Mouse (Mus musculus) hindbrain, embryonic 10.5 days (tissue): Measurements from ENCODE around the gene Lrrc29. TPM values are rescaled to one million over a fixed set of nuclear protein-coding genes. Genes with fewer than 3 reads are reported as not detected.
A peak's percentile ranks its signal among the peaks of the same experiment; 100 is the strongest.

Source experiments
- DNase-seq: peaks from one replicate; pipeline ENCODE4 v3.0.0-alpha.2; 2017; ENCODE audit warnings: low spot score
- H3K27ac ChIP-seq: fragments of 300-500 bp; sonication (generic); 2 replicates; pipeline ENCODE4 v1.5.1; 2016; ENCODE audit warnings: mild to moderate bottlenecking, moderate library complexity
- H3K27me3 ChIP-seq: fragments of 300-500 bp; sonication (generic); 2 replicates; pipeline ENCODE4 v1.6.1; 2016; ENCODE audit warnings: mild to moderate bottlenecking; ENCODE audit not compliant: poor library complexity, insufficient read depth, severe bottlenecking
- H3K36me3 ChIP-seq: fragments of 300-500 bp; sonication (generic); 2 replicates; pipeline ENCODE4 v1.6.1; 2016; ENCODE audit warnings: mild to moderate bottlenecking, moderate library complexity
- H3K4me1 ChIP-seq: fragments of 300-500 bp; sonication (generic); replicated peaks from 2 replicates; pipeline ENCODE4 v1.6.1; 2016; ENCODE audit warnings: mild to moderate bottlenecking
- H3K4me3 ChIP-seq: fragments of 300-500 bp; sonication (generic); 2 replicates; pipeline ENCODE4 v1.5.1; 2016; ENCODE audit warnings: mild to moderate bottlenecking, moderate library complexity
- H3K9me3 ChIP-seq: fragments of 300-500 bp; sonication (generic); 2 replicates; pipeline ENCODE4 v1.6.1; 2016; ENCODE audit warnings: mild to moderate bottlenecking, moderate library complexity
- WGBS: fragments of 180-500 bp; shearing (Covaris S2); methylation state at CpG from one replicate; pipeline ENCODE4 v1.1.7; 2016; 5-methylcytosine and 5-hydroxymethylcytosine counted together
- polyA plus RNA-seq: library from polyadenylated mRNA; unstranded; fragments of >200 nt; fragmentation: Nextera tagmentation; extraction: Ambion mirVana; gene quantifications from 2 replicates; pipeline ENCODE4 v1.2.1, GENCODE M21; 2016

Gene Lrrc29
- polyA plus RNA-seq, 1 experiment from 2014 or later: 1.2 TPM

DNA sequence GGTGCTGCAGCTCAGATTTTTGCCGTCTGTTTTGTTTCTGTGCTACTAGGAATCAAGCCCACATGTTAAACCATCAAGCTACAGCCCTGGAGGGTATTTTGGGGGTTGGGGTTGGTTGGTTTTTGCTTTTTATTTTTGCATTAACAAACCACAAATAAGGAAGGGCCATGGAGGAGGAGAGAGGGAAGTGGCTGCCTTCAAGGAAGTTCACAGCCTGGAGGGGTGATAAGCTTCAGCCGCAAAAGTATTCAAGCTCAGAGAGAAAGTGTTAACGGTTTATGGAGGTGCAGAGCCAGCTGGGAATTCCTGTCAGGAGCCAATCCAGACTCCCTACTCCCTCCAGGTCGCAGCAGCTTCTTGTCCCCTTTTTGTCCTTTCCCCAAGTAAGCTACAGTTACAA, 12.9 kb upstream of the Lrrc29 start:
- H3K9me3 ChIP-seq: no peaks in the 10 kb centered on the region
- no peak overlapping the region for H3K4me3 ChIP-seq
- H3K27ac ChIP-seq: no peak overlapping the region
- WGBS: 67% methylated on average over 4 of the region's 4 CpGs
- H3K27me3 ChIP-seq: peaks cover 11% of the 10 kb centered on the region; the same call in 1 of the 2 replicates
- peaks cover 49% of the 10 kb centered on the region for H3K36me3 ChIP-seq
- H3K4me1 ChIP-seq: peaks cover 5% of the 10 kb centered on the region; the same call in 1 of the 2 replicates
- no peak for DNase-seq

GRCm38 (mm10) chr8:105336373-105337130, 10.5 kb upstream of the Lrrc29 start:
- Histone ChIP-seq H3K27ac (no peak overlapping the region), H3K27me3 (peaks cover 11% of the 10 kb centered on the region; the same call in 1 of the 2 replicates), H3K4me3 (no peak overlapping the region), H3K36me3 (peaks cover 73% of the 10 kb centered on the region), H3K9me3 (no peaks in the 10 kb centered on the region), H3K4me1 (peaks cover 5% of the 10 kb centered on the region; the same call in 1 of the 2 replicates)
- 49% methylated on average over 32 of the region's 32 CpGs for WGBS
- DNase-seq: no peak

DNA sequence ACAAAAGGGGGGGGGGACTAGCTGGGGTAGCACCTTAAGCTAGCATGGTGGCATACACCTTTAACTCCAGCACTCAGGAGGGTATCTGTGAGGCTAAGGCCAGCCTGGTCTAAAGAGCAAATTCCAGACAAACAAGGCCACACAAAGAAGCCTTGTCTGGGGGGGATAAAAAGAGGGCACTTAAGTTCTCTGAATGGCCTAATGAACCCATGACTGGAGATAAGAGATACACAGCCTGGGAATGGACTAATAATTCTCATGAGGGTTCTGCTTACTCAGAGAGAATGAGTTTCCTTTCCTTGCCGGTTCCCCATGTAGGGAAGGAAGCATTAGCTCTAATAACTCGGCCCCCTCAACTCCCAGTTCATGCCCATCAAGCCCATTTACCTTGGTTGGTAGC, 6.4 kb upstream of the Lrrc29 start:
- no peak for DNase-seq
- no peak overlapping the region for H3K27ac ChIP-seq
- peaks cover 1% of the 10 kb centered on the region for H3K4me1 ChIP-seq
- no peak overlapping the region for H3K4me3 ChIP-seq
- peaks cover 11% of the 10 kb centered on the region; the same call in 1 of the 2 replicates for H3K27me3 ChIP-seq
- peaks cover 99% of the 10 kb centered on the region for H3K36me3 ChIP-seq
- WGBS: 86% methylated on average over 2 of the region's 2 CpGs
- H3K9me3 ChIP-seq: no peaks in the 10 kb centered on the region

DNA sequence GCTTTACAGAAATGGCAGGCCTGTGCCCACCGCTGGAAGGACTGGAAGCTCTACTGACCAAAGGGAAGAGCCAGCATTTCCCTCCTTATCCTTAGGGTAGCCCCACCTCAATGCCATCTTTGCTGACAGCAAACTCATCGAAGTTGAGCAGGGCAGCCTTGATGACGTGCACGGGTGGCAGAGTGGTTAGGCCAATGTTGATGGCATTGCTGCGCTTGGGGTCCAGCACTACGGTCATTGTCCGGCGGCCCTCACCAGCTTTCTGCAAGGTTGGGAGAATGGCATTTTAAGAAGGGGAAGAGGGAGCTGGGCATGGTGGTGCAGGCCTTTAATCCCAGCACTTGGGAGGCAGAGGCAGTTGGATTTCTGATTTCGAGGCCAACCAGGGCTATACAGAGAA, 5.9 kb upstream of the Lrrc29 start:
- no peak for DNase-seq
- H3K9me3 ChIP-seq: no peaks in the 10 kb centered on the region
- no peak overlapping the region for H3K4me3 ChIP-seq
- H3K27me3 ChIP-seq: peaks cover 5% of the 10 kb centered on the region; the same call in 1 of the 2 replicates
- peaks cover 7% of the 10 kb centered on the region for H3K4me1 ChIP-seq
- no peak overlapping the region for H3K27ac ChIP-seq
- WGBS: 94% methylated on average over 9 of the region's 9 CpGs
- H3K36me3 ChIP-seq: peaks cover 93% of the 10 kb centered on the region

GRCm38 (mm10) chr8:105331469-105331868, 5.4 kb upstream of the Lrrc29 start:
- Histone ChIP-seq H3K27me3 (0 out of 2 replicates have a peak, but pooled peaks cover under 1% of the 10 kb centered on the region), H3K4me3 (no peak overlapping the region), H3K4me1 (peaks cover 10% of the 10 kb centered on the region), H3K9me3 (no peaks in the 10 kb centered on the region), H3K27ac (no peak overlapping the region), H3K36me3 (peaks cover 88% of the 10 kb centered on the region)
- 95% methylated on average over 22 of the region's 22 CpGs for WGBS
- DNase-seq: no peak

- H3K36me3 ChIP-seq: peaks cover 77% of the 10 kb centered on the region
- H3K4me3 ChIP-seq: no peak overlapping the region
- DNase-seq: no peak
- H3K27me3 ChIP-seq: no peaks in the 10 kb centered on the region
- 94% methylated on average over 12 of the region's 12 CpGs for WGBS
- no peak overlapping the region for H3K27ac ChIP-seq
- H3K4me1 ChIP-seq: peaks cover 13% of the 10 kb centered on the region
- no peaks in the 10 kb centered on the region for H3K9me3 ChIP-seq
Measured at GRCm38 (mm10) chr8:105330325-105330724, 4.2 kb upstream of the Lrrc29 start.

- H3K27ac ChIP-seq: peak overlapping the region; percentile 91
- H3K9me3 ChIP-seq: no peaks in the 10 kb centered on the region
- H3K4me1 ChIP-seq: peaks cover 24% of the 10 kb centered on the region
- H3K4me3 ChIP-seq: peak overlapping the region; percentile 83
- DNase-seq: no peak
- peaks cover 54% of the 10 kb centered on the region for H3K36me3 ChIP-seq
- WGBS: 50% methylated on average over 6 of the region's 6 CpGs
- H3K27me3 ChIP-seq: no peaks in the 10 kb centered on the region
Measured at GRCm38 (mm10) chr8:105326968-105327367, 890 bp upstream of the Lrrc29 start.

GRCm38 (mm10) chr8:105325641-105326093, 411 bp downstream of the Lrrc29 start:
- Histone ChIP-seq H3K4me3 (peak overlapping the region; percentile 83), H3K27me3 (no peaks in the 10 kb centered on the region), H3K27ac (peak overlapping the region; percentile 91), H3K36me3 (peaks cover 41% of the 10 kb centered on the region), H3K4me1 (peaks cover 24% of the 10 kb centered on the region), H3K9me3 (no peaks in the 10 kb centered on the region)
- DNase-seq: peak; percentile 27
- WGBS: under 1% methylated on average over 12 of the region's 12 CpGs

GRCm38 (mm10) chr8:105323183-105323582, 2.9 kb downstream of the Lrrc29 start:
- Histone ChIP-seq H3K36me3 (peaks cover 36% of the 10 kb centered on the region), H3K4me3 (no peak overlapping the region), H3K27ac (no peak overlapping the region), H3K27me3 (no peaks in the 10 kb centered on the region), H3K9me3 (no peaks in the 10 kb centered on the region), H3K4me1 (peaks cover 24% of the 10 kb centered on the region)
- 90% methylated on average over 4 of the region's 4 CpGs for WGBS
- no peak for DNase-seq

DNA sequence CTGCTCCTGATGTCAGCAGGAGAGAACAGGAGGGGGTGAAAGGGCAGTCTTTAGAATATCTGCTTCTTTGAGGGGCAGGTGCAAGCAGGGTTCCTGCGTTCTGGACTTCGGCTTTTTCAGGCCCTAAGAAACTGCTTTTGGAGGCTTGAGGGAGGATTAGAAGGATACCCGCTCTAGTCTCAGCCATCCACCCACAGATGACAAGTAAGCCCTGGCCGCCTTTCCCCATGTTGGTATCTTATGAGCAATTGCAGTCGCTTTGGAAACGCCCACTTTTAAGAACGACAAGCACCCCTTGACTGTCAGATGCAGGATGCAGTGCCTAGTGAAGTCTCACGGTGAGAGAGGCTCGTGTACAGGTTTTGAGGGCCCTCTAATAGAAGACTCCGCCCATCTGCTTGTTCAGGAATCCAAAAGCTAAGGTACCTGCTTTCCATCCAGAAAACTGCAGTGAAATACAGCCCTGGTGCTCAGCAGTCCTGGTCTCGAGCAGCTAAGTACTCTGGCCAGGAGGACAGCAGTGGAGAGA, 7.4 kb downstream of the Lrrc29 start:
- 85% methylated on average over 11 of the region's 11 CpGs for WGBS
- no peaks in the 10 kb centered on the region for H3K27me3 ChIP-seq
- H3K9me3 ChIP-seq: no peaks in the 10 kb centered on the region
- H3K36me3 ChIP-seq: peaks cover 72% of the 10 kb centered on the region
- DNase-seq: no peak
- H3K4me1 ChIP-seq: no peaks in the 10 kb centered on the region
- H3K27ac ChIP-seq: no peak overlapping the region
- H3K4me3 ChIP-seq: no peak overlapping the region

DNA sequence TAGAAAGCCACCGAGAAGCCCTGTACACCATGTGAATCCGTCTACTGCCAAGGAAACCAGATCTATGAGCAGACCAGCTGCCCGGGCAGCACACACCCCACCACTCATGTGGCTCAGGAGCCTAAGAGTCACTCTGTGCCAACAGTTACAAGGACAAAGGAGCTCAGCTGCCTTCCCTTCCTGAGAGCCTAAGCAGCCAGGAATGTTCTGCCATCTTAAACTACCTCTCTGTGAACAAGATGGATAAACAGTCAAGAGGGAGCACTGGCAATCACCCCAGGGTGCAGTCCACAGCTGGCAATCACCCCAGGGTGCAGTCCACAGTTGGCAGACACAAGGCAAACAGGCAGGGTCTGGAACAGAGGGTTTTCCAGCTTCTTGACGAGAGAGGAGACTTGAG, 8.1 kb downstream of the Lrrc29 start:
- 90% methylated on average over 4 of the region's 4 CpGs for WGBS
- DNase-seq: no peak
- H3K27me3 ChIP-seq: no peaks in the 10 kb centered on the region
- no peak overlapping the region for H3K4me3 ChIP-seq
- peaks cover 76% of the 10 kb centered on the region for H3K36me3 ChIP-seq
- H3K9me3 ChIP-seq: no peaks in the 10 kb centered on the region
- H3K27ac ChIP-seq: no peak overlapping the region
- H3K4me1 ChIP-seq: no peaks in the 10 kb centered on the region

GRCm38 (mm10) chr8:105315073-105315769, 10.9 kb downstream of the Lrrc29 start:
- DNase-seq: no peak
- Histone ChIP-seq H3K27me3 (no peaks in the 10 kb centered on the region), H3K36me3 (peaks cover 96% of the 10 kb centered on the region), H3K9me3 (no peaks in the 10 kb centered on the region), H3K4me3 (no peak overlapping the region), H3K27ac (no peak overlapping the region), H3K4me1 (no peaks in the 10 kb centered on the region)
- 94% methylated on average over 18 of the region's 18 CpGs for WGBS
